Mouse (Mus musculus): ENCODE data around the gene Sec14l3.

Gene Sec14l3

GRCm38 (mm10) chr11:4060866-4061575 lies 3.6 kb upstream of the Sec14l3 start:
- DNase-seq, result no peak

DNA sequence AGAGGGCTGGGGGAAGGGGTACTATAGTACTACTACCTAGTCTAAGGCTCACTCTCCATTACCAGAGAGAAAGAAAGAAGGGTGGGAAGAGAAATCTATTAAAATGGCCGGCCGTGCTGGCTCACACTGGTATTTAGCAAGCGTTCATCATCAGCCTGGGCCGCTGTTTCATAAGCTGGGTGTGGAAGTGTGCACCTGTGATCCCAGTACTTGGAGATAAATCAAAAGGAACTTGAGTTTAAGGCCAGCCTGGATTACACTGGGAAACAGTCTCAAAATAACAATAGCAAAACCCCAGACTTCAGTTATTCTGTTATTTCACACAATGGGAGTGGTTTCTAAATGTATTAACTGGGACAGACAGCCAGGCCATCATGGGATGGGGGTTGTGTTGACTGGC lies 2.1 kb upstream of the Sec14l3 start:
- DNase-seq, result no peak

DNA sequence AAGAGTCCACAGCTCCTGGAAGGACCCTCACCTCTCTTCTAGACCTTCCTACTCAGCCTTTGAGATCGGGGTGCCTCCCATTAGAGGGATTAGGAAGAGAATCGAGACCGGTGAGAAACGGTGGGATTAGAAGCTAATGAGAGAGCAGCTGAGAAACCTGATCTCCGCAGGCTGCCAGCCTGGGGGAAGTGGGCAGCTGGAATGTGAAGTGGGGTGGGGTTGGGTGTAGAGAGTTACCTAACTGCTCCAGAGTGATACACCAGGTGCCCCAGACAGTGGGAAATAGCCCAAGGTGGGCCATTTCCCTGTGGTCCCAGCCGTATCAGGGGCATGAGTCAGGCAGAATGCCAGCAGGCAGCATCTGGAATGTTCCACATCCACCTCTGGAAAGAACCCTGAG lies 1.7 kb upstream of the Sec14l3 start:
- no peak for DNase-seq

GRCm38 (mm10) chr11:4069664-4070063 lies 5.0 kb downstream of the Sec14l3 start:
- DNase-seq, result no peak

GRCm38 (mm10) chr11:4076633-4077032 lies 12.0 kb downstream of the Sec14l3 start:
- peak in 1 of 2 experiments; percentile 28 for DNase-seq

DNA sequence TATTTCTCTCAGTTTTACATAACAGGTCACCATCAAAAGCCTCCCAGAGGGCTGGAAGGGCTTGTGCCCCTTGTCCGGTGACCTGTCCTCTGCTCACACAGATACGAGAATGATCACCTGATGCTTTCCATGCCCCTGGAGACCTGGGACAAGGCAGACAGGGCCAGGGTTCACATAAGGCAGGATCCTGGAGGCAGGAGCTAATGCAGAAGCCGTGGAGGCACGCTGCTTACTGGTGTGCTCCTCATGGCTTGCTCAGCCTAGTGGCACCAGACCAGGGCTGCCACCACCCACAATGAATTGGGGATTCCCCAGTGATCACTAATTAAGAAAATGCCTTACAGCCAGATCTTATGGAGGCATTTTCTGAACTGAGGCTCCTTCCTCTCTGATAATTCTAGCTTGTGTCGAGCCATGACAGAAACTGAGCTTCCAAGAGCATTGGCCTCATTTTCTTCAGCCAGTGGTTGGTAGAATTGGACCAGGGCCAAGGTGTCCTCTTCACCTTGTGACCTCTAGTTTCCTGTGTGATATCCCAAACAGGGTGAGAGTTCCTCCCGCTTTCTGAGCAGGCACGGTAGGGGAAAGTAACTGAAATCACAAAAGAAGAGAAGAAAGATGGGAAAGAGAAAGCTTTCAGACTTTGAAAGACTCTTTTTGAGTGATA lies 13.8 kb downstream of the Sec14l3 start:
- no peak for DNase-seq

- peak; percentile 78 to 85 for DNase-seq
Observed at GRCm38 (mm10) chr11:4080219-4080618, 15.6 kb downstream of the Sec14l3 start.

DNA sequence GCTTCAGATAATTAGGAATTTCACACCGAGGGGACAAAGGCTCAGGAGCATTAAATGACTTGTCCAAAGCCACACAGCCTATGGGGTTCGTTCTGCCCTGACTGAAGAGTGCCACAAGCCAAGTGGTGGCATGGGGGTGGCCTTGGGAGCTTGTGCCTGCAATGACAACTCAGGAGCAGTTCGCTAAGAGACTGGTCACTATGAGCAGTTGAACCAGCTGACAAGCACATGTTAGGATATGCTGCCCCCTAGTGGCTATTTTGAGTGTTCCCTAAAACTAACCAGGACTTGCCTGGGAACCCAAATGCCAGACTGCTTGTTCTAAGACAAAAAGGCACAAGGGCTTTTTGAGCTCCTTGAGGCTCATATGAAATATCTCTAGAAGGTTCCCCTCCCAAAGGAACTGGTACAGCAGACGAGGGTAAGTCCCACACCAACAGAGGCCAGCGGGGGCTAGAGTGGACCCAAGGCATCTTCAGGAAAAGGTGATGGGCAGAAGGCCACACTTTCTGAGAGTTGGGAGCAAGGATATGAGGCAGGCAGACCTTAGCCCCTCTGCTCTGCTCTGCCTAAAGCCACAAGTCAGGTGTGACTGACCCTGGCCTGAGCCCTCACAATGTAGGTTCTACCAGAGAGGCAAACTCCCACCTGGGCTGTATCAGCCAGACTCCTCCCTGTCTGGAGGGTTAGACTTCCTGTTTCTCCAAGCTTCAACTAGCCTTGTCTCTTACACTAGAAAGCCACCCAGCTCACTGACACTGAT lies 18.9 kb downstream of the Sec14l3 start:
- DNase-seq, result peak; percentile 85 to 94

- DNase-seq, result peak; percentile 41 to 44
Observed at GRCm38 (mm10) chr11:4086246-4086645, 21.6 kb downstream of the Sec14l3 start.

GRCm38 (mm10) chr11:4087267-4087666 lies 22.6 kb downstream of the Sec14l3 start:
- no peak for DNase-seq

DNA sequence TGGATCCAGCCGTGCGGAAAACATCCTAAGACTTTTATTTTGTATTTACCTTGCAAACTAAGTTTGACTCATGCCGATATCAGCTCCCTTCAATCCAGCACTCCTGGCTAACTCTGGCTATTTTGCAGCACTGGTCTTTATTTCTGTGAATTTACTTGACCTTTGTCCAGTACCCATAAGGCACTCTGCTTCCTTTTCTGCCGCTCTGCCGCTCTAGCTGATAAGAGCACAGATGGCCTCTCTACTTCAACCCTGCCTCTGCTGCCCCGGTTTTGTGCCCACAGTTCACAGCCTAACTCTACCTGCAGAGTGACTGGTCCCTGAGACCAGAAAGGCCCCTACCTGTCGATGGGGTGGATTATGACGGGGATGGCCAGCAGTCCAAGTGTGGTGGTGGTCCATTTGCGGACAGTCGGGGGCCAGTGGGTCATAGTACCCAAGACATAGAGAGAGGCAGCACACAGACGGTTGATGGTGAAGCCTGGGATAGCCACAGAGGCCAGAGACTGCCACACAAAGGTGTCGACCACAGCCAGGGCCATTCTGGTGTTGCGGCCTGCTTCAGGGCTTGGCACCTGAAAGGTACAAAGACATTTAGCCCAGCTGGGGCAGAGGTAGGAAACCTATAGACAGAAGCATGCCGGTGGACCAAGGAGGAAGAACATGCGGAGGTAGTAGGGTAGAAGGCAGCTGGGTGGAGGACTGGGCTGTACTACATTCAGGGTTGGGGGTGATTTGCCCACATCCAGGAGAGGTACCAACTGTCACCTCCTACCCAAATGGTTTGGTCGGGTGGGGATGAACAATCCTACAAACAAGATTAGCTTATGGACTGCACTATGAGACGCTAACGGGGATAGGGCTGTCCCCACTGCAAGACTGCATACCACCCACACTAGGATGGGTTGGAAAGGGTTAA lies 29.1 kb downstream of the Sec14l3 start:
- no peak for DNase-seq

- DNase-seq, result peak; percentile 76 to 83
Observed at GRCm38 (mm10) chr11:4094378-4095170, 29.9 kb downstream of the Sec14l3 start.

GRCm38 (mm10) chr11:4095171-4096053 lies 30.8 kb downstream of the Sec14l3 start, which contains the start of gene Mtfp1:
Mtfp1 (minus strand) TSS chr11:4095445.
- DNase-seq, result peak; percentile 74 to 77

DNA sequence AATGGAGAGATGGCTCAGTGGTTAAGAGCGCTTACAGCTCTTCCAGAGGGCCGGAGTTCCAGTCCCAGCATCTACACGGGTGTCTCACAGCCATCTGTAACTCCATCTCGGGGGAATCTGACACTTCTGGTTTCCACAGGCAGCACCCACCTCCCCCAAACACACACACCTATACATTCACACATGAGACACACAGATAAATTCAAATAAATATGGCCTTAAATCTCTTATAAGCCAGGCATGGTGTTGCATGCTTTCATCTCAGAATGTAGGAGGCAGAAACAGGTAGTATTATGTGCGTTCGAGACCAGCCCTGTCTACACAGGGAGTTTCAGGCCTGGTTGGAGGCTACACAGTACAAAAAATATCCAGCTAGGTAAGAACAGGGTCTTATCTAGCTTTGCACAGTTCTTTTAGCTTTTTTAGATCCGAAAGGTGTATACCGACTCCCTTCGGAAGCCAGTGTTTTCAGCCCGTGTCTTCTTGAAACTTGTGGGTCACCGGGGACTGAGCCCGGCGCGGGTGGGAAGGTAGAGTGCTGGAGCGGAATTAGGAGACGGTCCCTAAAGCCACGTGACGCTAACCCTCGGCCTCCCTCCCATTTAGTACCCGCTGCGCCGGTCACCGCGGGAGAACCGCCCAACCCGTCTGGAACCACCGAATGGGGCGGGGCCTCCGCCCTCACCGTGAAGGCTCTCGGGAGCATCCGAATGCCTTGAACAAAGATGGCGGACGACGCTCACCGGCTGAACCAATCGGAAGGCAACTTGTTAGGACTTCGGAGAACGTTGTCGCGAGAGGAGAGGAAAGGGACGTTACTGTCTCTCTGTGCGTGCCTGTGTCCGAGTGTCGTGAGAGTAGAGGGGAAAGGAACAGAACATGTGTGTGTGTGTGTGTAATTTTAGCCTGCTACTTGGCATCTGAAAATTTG lies 31.7 kb downstream of the Sec14l3 start:
- DNase-seq, result peak; percentile 98 to 99

DNA sequence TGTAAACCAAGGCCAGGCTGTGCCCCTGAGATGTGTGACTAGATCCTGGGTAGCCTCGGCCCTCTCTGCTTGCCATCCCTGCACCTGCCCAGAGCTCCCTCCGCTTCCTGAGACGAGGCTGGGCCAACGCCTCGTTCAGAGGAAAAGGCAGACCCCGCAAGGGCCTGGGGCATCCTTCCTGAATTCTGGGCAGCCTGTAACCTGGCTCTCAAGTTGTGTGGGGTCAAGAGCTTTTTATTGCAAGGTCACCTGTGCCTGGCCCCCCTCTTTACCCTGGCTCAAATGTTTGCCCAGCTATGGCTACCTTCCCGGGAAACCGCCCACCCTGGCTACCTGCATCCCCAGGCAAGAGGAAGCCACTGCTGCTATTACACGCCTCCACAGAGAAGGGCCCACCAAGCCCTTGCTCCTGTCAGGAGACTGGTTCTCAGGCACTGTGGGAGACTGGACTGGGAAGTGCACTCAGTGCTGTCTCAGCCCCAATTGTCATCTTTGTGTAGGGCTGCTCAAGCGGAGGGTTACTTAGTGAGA lies 32.5 kb downstream of the Sec14l3 start:
- DNase-seq, result peak in 1 of 2 experiments; percentile 43

DNA sequence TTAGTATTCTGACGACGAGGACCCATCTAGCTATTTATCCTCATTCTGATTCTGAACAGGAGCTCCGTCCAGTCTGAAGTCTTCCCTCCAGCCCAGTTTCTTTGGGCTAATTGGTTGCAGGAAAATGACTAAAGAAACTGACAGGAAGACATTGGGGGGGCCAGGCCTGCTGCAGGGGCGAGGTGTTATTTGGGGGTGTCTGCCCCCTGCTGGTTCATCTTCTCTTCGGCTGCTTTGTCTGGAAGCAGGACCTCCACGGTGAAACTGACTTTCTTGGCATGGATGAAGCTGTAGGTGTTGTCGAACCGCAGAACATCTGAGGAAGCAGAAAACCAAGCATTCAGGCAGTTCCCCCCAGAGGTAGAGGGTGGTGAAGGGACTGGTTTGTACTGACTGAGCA lies 33.5 kb downstream of the Sec14l3 start:
- peak in 1 of 2 experiments; percentile 30 for DNase-seq

GRCm38 (mm10) chr11:4098816-4099215 lies 34.2 kb downstream of the Sec14l3 start:
- DNase-seq, result no peak

GRCm38 (mm10) chr11:4099447-4099846 lies 34.8 kb downstream of the Sec14l3 start:
- DNase-seq, result no peak

- DNase-seq, result no peak
Observed at GRCm38 (mm10) chr11:4101851-4102250, 37.2 kb downstream of the Sec14l3 start.

Measured in cerebellum, postnatal 10 days (tissue).